Mouse (Mus musculus) lung, postnatal 36 days (tissue): Measurements from ENCODE around the gene Arl2.
"Not testable (repeated sequence)": the region's sequence is repeated elsewhere in the genome, so short reads cannot be mapped to it uniquely, and the experiment has no call there.

Source experiments
- DNase-seq: peaks from one replicate; pipeline ENCODE4 v3.0.0; 2022; ENCODE audit warnings: mixed read lengths

The Arl2 gene

GRCm38 (mm10) chr19:6141394-6141749, at the start of gene Arl2:
Gene Arl2, minus strand, starts transcription at chr19:6141548.
- DNase-seq, result peak; percentile 95

GRCm38 (mm10) chr19:6184131-6184530, 42.8 kb upstream of the Arl2 start, which contains the start of gene Majin:
Gene Majin, plus strand, starts transcription at chr19:6184388.
- DNase-seq, result no peak

GRCm38 (mm10) chr19:6182534-6182933, 41.2 kb upstream of the Arl2 start:
- no peak for DNase-seq

GRCm38 (mm10) chr19:6181629-6182028, 40.3 kb upstream of the Arl2 start:
- DNase-seq, result no peak

GRCm38 (mm10) chr19:6178775-6179174, 37.4 kb upstream of the Arl2 start:
- DNase-seq, result no peak

- no peak for DNase-seq
Measured at GRCm38 (mm10) chr19:6174771-6175170, 33.4 kb upstream of the Arl2 start.

- DNase-seq, result no peak
Measured at GRCm38 (mm10) chr19:6171215-6171614, 29.9 kb upstream of the Arl2 start.

GRCm38 (mm10) chr19:6166750-6167149, 25.4 kb upstream of the Arl2 start:
- DNase-seq, result no peak

- DNase-seq, result peak; percentile 81
Measured at GRCm38 (mm10) chr19:6163872-6164547, 22.7 kb upstream of the Arl2 start.

GRCm38 (mm10) chr19:6157220-6157619, 15.9 kb upstream of the Arl2 start:
- no peak for DNase-seq

GRCm38 (mm10) chr19:6156372-6156771, 15.0 kb upstream of the Arl2 start:
- DNase-seq, result no peak

GRCm38 (mm10) chr19:6155174-6155573, 13.8 kb upstream of the Arl2 start:
- no peak for DNase-seq

- DNase-seq, result no peak
Measured at GRCm38 (mm10) chr19:6144842-6145241, 3.5 kb upstream of the Arl2 start.

GRCm38 (mm10) chr19:6140678-6141393, 512 bp downstream of the Arl2 start, which contains the start of gene Batf2:
Gene Batf2, plus strand, starts transcription at chr19:6140983.
- peak; percentile 94 for DNase-seq

- DNase-seq, result no peak
Measured at GRCm38 (mm10) chr19:6140374-6140677, 1.0 kb downstream of the Arl2 start.

- DNase-seq, result no peak
Measured at GRCm38 (mm10) chr19:6139701-6140100, 1.6 kb downstream of the Arl2 start.

- no peak for DNase-seq
Measured at GRCm38 (mm10) chr19:6136397-6136796, 5.0 kb downstream of the Arl2 start.

GRCm38 (mm10) chr19:6133197-6133596, 8.2 kb downstream of the Arl2 start:
- not testable (repeated sequence) for DNase-seq

GRCm38 (mm10) chr19:6132171-6132827, 9.0 kb downstream of the Arl2 start:
- DNase-seq, result no peak

GRCm38 (mm10) chr19:6130414-6131128, 10.8 kb downstream of the Arl2 start:
- peak; percentile 25 for DNase-seq

- peak; percentile 99 for DNase-seq
Measured at GRCm38 (mm10) chr19:6127760-6128341, 13.5 kb downstream of the Arl2 start, which contains the start of gene Snx15. Gene Snx15, minus strand, starts transcription at chr19:6128304.

- no peak for DNase-seq
Measured at GRCm38 (mm10) chr19:6126789-6127580, 14.4 kb downstream of the Arl2 start.
